Mouse (Mus musculus) gastrocnemius, postnatal 36 days (tissue): ENCODE measurements around the gene Kcnd2. TPM values are rescaled to one million over a fixed set of nuclear protein-coding genes. Genes with fewer than 3 reads are reported as not detected.

Experiments used
- DNase-seq, 2 experiments: peaks; one replicate each; pipeline ENCODE4 v3.0.0; 2022
- intact Hi-C: fragments of 180-260 bp; cut with DNase I; formaldehyde crosslinking; loops from one replicate; pipeline ENCODE4 v1.15.1; 2025
- total RNA-seq, 2 experiments: library from RNA; stranded (reverse); gene quantifications; 2 replicates each; pipeline ENCODE4 v1.2.3; 2021

Kcnd2 gene
- total RNA-seq, 2 experiments from 2014 or later, result not detected

DNA sequence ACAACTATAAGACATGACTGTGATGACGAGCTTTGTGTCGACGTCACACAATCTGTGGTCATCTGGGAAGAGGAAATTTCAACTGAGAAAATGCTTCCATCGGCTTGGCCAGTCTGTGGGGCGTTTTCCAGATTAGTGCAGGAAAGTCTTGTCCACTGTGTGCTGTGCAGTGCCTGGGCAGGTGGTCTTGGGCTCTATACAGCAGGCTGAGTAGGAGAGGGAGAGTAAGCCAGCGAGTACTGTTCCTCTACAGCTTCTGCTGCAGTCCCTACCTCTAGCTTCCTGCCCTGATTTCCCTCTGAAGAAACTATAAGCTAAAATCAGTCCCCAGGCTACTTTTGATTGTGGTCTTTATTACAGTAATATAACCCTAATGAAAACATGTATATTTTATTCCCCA is 448.8 kb downstream of the Kcnd2 start:
- intact Hi-C loops, result no loop called here
- no peak for DNase-seq

DNA sequence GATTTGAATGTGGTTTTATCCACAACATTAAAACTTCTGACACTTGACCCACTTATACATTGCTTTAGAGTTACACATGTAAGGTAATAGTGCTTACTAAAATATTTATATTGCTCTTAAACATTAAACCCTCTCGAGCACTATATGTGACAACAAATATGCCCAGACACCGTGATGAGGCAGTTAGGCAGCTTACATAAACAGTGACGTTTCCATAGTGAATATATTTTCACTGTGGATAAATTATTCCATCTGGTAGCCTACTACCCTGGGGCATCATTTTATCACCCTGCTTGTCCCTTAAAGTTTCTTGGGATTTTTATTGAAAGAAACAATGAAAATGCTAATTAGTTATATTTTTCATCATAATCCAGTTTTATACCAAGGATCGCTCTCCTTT is 449.3 kb downstream of the Kcnd2 start:
- intact Hi-C loops, result no loop called here

DNA sequence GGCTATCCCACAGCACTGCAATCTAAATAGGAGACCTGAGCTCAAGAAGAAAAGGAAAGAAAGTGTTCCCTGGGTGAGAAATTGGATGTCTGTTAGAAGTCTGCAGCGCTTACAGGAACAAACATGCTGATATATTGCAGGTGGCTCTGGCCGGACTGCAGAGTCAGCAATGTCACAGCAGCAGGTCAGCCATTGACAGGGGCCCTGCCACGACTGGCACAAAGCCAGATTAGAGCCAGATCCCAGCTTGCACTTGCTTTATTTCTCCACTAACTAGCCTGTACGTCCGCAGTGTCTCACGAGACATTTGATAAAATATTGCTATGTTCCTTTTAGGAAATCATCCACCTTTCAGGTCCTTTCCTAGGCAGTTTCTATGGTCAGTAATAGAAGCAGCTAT is 468.9 kb downstream of the Kcnd2 start:
- no peak for DNase-seq
- intact Hi-C loops, result no loop called here

More for the DNA sequence above, 449.3 kb downstream of the Kcnd2 start:
- no peak for DNase-seq

DNA sequence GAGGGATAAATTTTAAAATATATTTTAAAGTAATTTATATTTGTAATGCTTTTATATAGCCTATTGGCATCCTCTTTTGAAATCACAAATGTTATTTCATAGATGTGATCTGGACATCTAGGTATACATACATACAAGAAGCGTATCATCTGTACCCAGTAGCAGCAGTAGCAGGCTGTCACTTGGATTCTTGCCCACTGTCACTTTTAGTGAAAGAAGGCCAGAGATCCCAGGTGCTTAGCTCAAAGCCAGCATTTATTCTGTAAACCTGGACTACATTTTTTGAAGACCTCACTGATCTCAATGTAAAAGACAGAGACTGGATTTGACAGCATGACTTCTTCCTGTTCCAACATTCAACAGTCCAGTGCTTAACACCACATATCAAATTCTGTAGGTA is 471.1 kb downstream of the Kcnd2 start:
- no peak for DNase-seq
- intact Hi-C loops, result no loop called here

DNA sequence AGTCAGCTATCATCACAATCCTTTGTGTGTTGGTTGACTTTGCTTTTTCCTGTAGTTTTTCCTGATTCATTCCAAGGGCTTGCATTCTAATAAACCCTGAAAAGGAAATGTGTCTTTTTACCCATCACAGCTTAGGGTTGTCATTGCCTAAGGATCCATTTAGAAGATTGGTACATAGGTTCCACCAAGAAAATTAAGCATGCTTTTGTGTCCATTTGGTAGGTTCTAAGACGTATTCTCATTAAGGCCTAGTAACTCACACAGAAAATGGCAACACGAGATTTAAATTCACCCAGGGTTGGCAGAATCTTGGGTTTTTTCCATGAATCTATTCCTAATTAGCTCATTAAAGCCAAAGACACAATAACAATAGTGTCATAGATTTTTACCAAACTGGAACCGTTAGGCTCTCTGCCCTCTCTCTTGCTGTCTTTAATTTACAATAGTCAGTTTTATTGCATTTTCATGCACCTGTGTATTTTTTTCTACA is 477.6 kb downstream of the Kcnd2 start:
- no peak for DNase-seq
- intact Hi-C loops, result no loop called here

DNA sequence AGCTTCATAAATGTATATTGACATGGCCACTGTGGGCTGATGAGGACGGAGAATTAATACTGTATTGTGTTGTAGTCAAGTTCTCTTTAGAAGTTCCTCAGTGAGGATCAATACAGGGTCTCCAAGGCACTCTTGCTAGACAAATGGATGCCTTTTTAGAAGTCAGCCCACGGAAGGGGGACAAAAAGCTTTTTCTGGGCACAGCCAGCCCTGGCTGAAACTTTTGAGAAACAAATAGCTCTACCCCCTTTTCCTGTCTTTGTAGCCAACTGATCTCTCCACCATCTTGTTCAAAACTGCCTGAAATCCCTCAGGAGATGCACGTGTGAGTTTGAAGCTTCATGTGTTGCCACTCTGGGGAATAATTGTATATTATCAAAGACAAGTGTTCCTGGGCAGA is 482.3 kb downstream of the Kcnd2 start:
- DNase-seq, result no peak
- intact Hi-C loops, result no loop called here

DNA sequence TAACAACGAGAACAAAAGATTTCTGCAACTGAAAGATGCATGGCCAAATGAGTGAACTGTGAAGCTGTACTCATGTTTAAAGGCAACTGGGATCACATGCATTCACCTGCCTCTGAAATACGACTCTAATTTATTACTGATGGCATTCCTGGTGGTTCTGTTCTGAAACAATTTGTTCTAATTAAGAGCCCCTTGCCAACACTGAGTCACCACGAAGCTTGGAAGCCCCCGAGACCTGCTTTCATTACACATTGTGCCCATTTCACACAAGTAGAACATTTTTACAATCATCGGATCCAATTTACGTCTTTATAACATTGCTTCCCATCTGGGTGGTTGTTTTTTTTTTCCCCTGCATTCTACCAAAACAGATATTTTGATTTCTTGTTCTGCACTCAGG is 485.8 kb downstream of the Kcnd2 start:
- intact Hi-C loops, result no loop called here
- no peak for DNase-seq

DNA sequence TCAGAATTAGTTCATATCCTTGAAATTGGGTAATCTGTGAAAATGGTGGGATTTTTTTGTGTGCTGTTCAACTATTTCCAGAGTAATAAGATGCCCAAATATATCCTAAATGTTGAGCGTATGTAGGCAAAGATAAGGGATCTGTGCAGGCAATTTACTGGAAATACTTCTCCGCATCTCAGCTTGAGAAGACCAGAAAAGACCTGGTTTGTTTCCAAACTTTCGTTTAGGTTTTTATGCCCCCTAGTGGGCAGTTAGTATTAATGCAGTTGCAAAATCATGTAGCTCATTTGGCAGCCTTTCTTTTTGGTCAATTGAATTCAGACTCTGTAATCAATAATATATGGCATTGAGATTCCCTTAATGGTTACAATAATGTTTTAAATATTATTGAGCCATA is 493.9 kb downstream of the Kcnd2 start:
- intact Hi-C loops, result no loop called here

DNA sequence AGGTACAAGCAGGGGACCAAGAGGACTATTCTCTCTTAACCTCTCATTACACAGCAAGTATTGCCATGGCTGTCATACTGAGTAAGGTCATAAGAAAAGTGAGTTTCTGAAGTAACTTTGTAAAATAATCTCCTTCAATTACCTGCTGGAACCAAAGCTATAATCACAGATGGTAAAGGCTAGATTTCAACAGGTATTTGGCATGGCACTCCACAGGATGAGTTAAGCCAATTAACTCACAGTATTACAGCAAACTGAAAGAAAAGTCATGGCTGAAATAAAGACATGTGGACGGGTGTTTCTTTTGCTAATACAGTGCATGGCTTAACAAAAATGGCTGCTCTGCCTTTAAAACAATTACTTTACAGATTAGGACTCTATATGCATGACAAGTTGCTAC is 503.8 kb downstream of the Kcnd2 start:
- intact Hi-C loops, result no loop called here
- no peak for DNase-seq

More for the DNA sequence above, 493.9 kb downstream of the Kcnd2 start:
- no peak for DNase-seq

DNA sequence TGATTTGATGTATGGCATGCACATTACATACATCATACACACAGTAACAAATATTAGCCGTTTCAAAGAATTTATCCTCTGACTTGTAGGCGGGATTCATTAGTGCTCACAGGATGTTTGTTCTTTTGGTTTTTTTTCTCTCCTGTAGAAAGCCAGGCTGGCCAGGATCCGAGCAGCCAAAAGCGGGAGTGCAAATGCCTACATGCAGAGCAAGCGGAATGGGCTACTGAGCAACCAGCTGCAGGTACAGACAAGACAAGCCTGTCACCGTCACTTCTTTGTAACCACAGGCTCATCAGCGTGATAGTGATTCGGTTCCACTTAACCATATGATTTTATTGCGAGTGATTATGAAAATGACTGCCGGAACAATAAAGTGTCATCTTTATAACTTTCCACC is 506.9 kb downstream of the Kcnd2 start:
- no peak for DNase-seq
- intact Hi-C loops, result no loop called here

DNA sequence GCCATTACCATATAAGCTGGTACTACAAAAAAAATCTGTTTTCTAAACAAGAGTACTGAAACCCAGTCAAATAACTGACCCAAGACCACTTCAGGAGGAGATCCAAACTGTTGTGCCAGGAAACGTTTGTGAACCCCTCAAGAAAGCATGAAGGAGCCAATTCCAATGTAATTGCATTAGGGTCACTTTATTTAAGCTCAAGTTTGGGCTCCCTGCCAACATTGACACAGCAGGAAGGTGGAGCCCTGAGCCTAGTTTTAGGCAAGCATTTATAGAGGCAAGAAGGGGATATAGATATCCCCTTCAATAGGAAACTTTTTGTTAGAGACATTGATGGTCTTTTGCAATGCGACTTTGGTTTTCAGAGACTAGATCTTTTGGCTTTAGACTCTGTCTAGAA is 525.3 kb downstream of the Kcnd2 start:
- intact Hi-C loops, result no loop called here
- no peak for DNase-seq

DNA sequence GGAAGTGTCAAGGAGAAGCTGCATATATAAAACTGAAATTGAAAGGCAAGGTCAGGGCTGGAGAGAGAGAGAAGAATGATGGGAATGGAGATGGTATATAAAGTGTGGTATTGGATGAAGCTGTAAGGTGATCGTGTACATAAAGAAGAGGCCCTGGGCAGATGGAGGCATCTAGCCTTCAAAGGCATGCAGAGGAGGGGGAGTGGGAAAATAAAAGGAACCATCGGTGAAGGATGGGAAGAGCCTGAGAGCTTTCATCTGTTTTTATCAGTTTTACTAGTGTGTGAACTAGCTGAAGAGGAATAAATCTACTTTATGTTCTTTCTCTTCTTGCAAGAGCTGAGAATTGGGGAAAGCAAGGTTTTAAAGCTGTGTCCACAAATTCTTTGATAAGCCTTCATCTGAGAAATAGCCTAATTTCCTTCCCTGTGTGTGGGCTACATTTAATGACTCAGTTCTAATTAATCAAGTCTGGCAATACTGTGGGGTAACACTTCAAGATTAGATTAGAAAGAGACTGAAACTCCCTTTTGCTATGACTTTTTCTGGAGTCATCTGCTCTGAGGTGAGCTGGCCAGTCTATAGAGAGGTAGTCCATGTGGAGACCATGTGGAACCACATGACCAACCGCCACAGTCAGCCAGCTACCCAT is 529.4 kb downstream of the Kcnd2 start:
- intact Hi-C loops, result no loop called here
- no peak for DNase-seq

DNA sequence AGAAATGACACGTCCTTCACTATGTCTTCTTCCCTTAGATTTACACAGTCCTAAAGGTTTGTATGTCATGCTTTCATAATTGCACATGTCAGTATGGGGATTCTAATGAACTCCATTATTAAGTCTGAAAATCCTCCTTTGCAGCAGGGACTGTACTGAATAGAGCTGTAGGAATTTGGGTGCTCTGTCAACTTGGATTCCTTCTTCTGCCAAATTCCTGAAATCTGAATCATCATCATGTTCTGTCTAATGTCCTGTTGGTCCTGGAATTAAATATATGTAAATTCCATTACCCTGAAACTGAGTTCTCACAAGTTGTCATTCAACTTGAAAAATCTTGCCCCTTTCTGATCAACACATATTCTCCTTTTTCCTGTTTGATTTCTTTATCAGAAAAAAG is 532.2 kb downstream of the Kcnd2 start:
- intact Hi-C loops, result no loop called here
- no peak for DNase-seq

DNA sequence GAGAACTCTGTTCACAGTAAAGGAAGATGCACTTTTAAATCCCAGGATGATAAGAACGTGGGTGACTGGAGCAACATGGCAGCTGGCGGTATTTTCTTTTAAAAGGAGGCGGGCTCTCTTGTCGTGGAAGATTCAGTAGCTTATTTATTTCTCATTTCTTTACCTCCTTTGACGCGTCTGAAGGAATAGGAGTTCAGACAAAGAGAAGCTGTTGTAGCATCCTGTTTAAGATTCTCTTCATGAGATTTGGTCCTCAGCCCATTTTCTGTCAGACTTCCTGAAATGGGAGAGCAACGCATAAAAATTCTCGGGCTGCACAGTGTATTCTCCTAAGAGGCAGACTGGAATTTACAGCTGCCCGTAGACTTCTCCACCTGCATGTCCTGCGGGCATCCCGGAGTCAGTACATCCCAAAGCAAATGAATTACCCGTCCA is 552.5 kb downstream of the Kcnd2 start:
- DNase-seq, result no peak
- intact Hi-C loops, result no loop called here

DNA sequence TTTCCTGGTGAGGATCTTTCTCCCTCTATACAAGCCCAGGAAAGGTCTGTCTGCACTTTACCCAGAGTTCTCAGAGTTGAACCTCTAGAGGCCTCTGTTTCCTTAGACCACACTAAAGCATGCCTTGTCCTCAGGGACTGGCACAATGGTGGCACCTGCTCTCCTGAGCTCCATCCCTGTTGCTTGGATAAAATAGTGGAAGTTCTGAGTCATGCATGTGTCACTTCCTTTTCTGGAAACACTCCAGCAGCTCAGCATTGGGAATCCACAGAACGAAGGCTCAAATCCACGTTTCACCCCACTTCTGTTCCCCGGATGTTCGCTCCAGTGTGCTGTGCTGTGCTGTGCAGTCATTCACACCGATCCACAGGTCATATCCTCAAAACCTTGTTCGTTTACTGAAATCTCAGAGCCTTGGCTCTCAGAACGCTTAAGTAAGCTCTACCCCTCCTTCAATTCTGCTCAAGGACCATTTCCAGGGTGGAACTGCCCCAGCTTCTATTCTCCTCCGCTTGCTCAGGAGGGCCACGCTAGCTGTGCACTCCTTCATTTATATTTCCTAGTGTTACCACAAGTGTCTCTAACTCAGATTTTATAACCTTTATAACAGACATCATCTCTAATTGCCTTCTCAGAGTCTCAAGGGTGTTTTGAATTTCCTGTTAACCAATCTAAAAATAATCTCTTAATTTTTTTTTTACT is 553.6 kb downstream of the Kcnd2 start:
- intact Hi-C loops, result no loop called here
- DNase-seq, result no peak

DNA sequence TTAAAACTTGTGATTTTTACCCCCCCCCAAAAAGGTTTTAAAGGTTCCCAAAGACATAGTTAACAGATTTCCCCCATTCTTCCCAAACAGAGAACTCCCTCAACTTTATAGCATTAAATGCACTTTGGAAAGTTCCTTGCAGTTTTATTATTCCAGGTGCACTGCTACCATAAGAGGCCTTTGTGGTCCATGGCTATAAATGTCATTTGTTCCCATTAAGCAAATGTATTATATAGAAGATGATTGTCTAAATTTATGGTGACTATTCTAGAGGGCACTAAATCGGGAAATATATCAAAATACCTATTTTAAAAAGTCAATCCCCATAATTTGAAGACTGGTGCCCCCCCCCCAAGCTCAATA is 554.1 kb downstream of the Kcnd2 start:
- intact Hi-C loops, result no loop called here
- DNase-seq, result no peak

DNA sequence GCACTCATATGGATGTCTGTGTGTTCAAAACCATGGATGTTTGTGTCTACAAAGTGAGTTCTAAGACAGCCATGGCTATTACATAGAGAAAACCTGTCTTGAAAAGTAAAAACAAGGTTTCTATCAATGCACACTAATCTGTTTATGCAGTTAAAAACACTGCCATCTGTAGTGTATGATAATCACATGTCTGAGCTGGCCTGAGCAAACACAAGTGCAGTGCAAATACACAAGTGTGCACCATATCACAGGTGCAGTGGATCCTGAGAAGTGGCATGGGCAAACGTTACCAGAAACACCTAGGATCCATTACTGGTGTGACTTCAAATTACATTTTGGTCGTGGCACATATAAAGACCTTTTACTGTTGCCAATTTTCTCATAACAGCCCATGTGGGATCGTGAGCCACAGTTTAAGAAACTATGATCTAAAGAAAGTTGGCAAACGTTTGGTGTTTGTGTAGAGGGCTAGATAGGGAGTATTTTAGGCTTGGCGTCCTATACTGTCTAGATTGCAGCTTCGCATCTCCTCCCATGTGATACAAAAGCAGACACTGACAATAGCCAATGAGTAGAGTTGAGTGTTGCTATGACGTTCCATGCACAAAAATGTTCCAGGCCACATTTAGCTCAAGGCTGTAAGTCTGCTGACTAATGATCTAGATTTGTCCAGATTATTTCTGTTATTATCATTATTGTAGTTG is 559.1 kb downstream of the Kcnd2 start:
- intact Hi-C loops, result no loop called here
- DNase-seq, result no peak
